Mouse (Mus musculus) testis, adult 2 months (tissue): Measurements from ENCODE around the gene Fbxo27.

Source experiments
- CTCF ChIP-seq: fragments of 200-500 bp; IDR thresholded peaks from 2 replicates; pipeline ENCODE4 v1.5.1; 2012; ENCODE audit warnings: low read depth, mild to moderate bottlenecking, inconsistent platforms, low read length, moderate library complexity; ENCODE audit not compliant: control insufficient read depth, insufficient read depth, insufficient replicate concordance
- POLR2A ChIP-seq: fragments of 200-500 bp; IDR thresholded peaks from 2 replicates; pipeline ENCODE4 v1.6.1; 2012; ENCODE audit warnings: low read depth, mild to moderate bottlenecking, inconsistent platforms, low read length, moderate library complexity; ENCODE audit not compliant: control insufficient read depth

DNA sequence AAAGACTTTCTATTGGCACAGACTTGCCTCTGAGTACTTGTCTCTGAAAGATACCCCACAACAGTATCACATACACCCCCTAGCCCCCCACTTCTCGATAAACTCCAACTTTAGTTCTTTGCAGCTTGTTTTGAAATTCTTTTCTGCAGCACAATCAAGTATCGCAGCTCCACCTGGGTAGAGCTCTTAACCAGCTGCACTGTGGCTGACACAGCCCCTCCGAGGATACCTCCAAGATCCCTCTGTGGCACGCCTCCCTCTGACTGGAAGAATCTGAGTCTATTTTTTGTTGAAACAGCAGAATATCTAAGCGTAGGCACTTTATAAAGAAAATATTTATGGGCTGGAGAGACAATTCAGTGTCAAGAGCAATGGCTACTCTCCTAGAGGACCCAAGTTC is 20.4 kb upstream of the Fbxo27 start:
- TF ChIP-seq POLR2A (no peak), CTCF (no peak)
